Comparison of ENCODE assay signal across 29 mouse cellular contexts in the genomic region with DNA sequence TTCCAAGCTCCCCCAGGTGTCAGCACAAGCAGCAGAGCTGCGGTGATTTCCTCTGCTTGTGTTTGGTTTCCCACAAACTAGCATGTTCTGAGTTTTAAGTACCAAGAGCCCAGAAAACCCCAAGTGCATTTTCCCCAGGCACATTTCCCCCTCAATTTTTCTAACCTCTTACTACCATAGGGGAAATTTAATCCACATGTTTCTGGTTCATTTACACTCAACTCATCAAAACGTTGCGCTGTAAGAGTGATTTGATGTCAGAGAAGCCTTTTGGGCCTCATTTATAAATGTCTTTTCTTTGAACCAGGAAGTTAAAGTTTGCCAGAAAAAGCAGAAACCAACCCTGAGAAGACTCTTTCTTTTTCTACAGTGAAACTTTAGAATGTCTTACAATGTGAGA.
A peak's percentile ranks its signal among the peaks of the same experiment; 100 is the strongest.
DNase-seq lines count a peak whose midpoint lies in the region; ATAC-seq lines count a peak whose summit lies in the region.
"Had no signal": no experiment of that assay in that cellular context is flagged by ENCODE, and none has a peak within 500 bp of the region (broad histone marks: within the 10 kb centered on the region; RNA-seq: fewer than 3 reads in every experiment).

No protein-coding gene starts in this region.

- H3K9me3 ChIP-seq in embryonic facial prominence, embryonic 11.5 days (replicated peaks; ENCODE audit: control insufficient read depth, low read length), result no peaks in the 10 kb centered on the region
- H3K9me3 ChIP-seq in embryonic facial prominence, embryonic 10.5 days, result no peaks in the 10 kb centered on the region
- H3K9me3 ChIP-seq in embryonic facial prominence, embryonic 13.5 days, result no peaks in the 10 kb centered on the region
- H3K9me3 ChIP-seq: embryonic facial prominence, embryonic 12.5 days; heart, embryonic 10.5 days; heart, embryonic 13.5 days had no signal

- H3K4me3 ChIP-seq in embryonic facial prominence, embryonic 11.5 days (ENCODE audit: low read depth, low read length), result no peak overlapping the region
- H3K4me3 ChIP-seq in embryonic facial prominence, embryonic 10.5 days, result no peak overlapping the region
- H3K4me3 ChIP-seq in embryonic facial prominence, embryonic 13.5 days, result no peak overlapping the region
- H3K4me3 ChIP-seq: embryonic facial prominence, embryonic 12.5 days; heart, adult 2 months; heart, embryonic 10.5 days; heart, embryonic 13.5 days had no signal

- H3K4me1 ChIP-seq in embryonic facial prominence, embryonic 11.5 days (ENCODE audit: control insufficient read depth, insufficient read depth, low read length), result no peaks in the 10 kb centered on the region
- no peaks in the 10 kb centered on the region for H3K4me1 ChIP-seq in embryonic facial prominence, embryonic 10.5 days
- H3K4me1 ChIP-seq in embryonic facial prominence, embryonic 13.5 days, result 0 out of 2 replicates have a peak, but pooled peaks cover 5% of the 10 kb centered on the region
- H3K4me1 ChIP-seq: embryonic facial prominence, embryonic 12.5 days; heart, embryonic 10.5 days; heart, embryonic 13.5 days had no signal

- H3K36me3 ChIP-seq in embryonic facial prominence, embryonic 11.5 days (replicated peaks; ENCODE audit: control insufficient read depth, insufficient read depth, low read depth, low read length), result no peaks in the 10 kb centered on the region
- no peaks in the 10 kb centered on the region for H3K36me3 ChIP-seq in embryonic facial prominence, embryonic 10.5 days (replicated peaks)
- H3K36me3 ChIP-seq in embryonic facial prominence, embryonic 13.5 days, result no peaks in the 10 kb centered on the region
- H3K36me3 ChIP-seq: embryonic facial prominence, embryonic 12.5 days; G1E; heart, embryonic 10.5 days; heart, embryonic 13.5 days had no signal

- no peak overlapping the region for H3K27ac ChIP-seq in embryonic facial prominence, embryonic 11.5 days (replicated peaks; ENCODE audit: low read depth, low read length)
- no peak overlapping the region for H3K27ac ChIP-seq in embryonic facial prominence, embryonic 10.5 days (replicated peaks)
- H3K27ac ChIP-seq in embryonic facial prominence, embryonic 13.5 days, result 0 out of 2 replicates have a peak overlapping the region, but pooled peaks have one; percentile 39
- H3K27ac ChIP-seq: embryonic facial prominence, embryonic 12.5 days; heart, adult 2 months; heart, embryonic 10.5 days; heart, embryonic 13.5 days; hindbrain, embryonic 14.5 days; hindbrain, postnatal 0 days had no signal

- H3K9ac ChIP-seq in embryonic facial prominence, embryonic 11.5 days (replicated peaks; ENCODE audit: low read length), result no peak overlapping the region
- no peak overlapping the region for H3K9ac ChIP-seq in embryonic facial prominence, embryonic 13.5 days
- H3K9ac ChIP-seq: embryonic facial prominence, embryonic 12.5 days; forebrain, postnatal 0 days; heart, embryonic 13.5 days; hindbrain, embryonic 14.5 days had no signal

- peak; percentile 24 for DNase-seq in embryonic facial prominence, embryonic 11.5 days (ENCODE audit: low spot score)
- no peak for DNase-seq in embryonic facial prominence, embryonic 10.5 days (ENCODE audit: low spot score)
- peak; percentile 23 for DNase-seq in fibroblast of lung, adult 2 months (ENCODE audit: low read depth)
- no peak for DNase-seq in cerebellum, postnatal 4 days (ENCODE audit: low spot score in 2 of 2)
- no peak for DNase-seq in left cerebral cortex, postnatal 4 days
- DNase-seq: adrenal gland, postnatal 10 days; B cell, adult 2 months; cerebellum, adult 11 months; cerebellum, adult 8-10 months; cerebellum, postnatal 10 days; cerebellum, postnatal 36 days; forebrain, postnatal 0 days; gastrocnemius, postnatal 25 days; heart, adult 2 months; heart, postnatal 14 days; heart, postnatal 4 days; kidney, adult 18-20 months had no signal

- no peaks in the 10 kb centered on the region for H3K27me3 ChIP-seq in embryonic facial prominence, embryonic 11.5 days (ENCODE audit: control insufficient read depth, insufficient read depth, low read length)
- no peaks in the 10 kb centered on the region for H3K27me3 ChIP-seq in embryonic facial prominence, embryonic 10.5 days (replicated peaks; ENCODE audit: low read depth, poor library complexity, severe bottlenecking)
- no peaks in the 10 kb centered on the region for H3K27me3 ChIP-seq in embryonic facial prominence, embryonic 13.5 days
- H3K27me3 ChIP-seq: CH12.LX; embryonic facial prominence, embryonic 12.5 days; heart, embryonic 13.5 days; Patski had no signal

- intact Hi-C loops in left cerebral cortex, postnatal 4 days (cut with DNase I), result no loop called here

- ATAC-seq in embryonic facial prominence, embryonic 11.5 days (replicated peaks; ENCODE audit: insufficient number of reproducible peaks, low FRiP score, low TSS enrichment, low read depth), result no peak
- ATAC-seq in embryonic facial prominence, embryonic 13.5 days (ENCODE audit: insufficient number of reproducible peaks, insufficient read depth, low FRiP score, low TSS enrichment, low read depth), result no peak
- ATAC-seq: forebrain, embryonic 14.5 days; forebrain, postnatal 0 days; hindbrain, postnatal 0 days; inflammation-experienced regulatory T-cells, adult 6 months; intestine, embryonic 16.5 days; Patski had no signal

- H3K4me2 ChIP-seq in embryonic facial prominence, embryonic 11.5 days (ENCODE audit: low read depth, low read length), result no peak overlapping the region
- no peak overlapping the region for H3K4me2 ChIP-seq in embryonic facial prominence, embryonic 13.5 days
- H3K4me2 ChIP-seq: embryonic facial prominence, embryonic 12.5 days; heart, embryonic 13.5 days; hindbrain, embryonic 14.5 days had no signal

- WGBS in embryonic facial prominence, embryonic 11.5 days, result 45% methylated on average over 3 of the region's 3 CpGs
- WGBS in embryonic facial prominence, embryonic 10.5 days, result 61% methylated on average over 3 of the region's 3 CpGs
- WGBS in embryonic facial prominence, embryonic 13.5 days, result 30% methylated on average over 3 of the region's 3 CpGs

Comparison
In these comparisons a context has a peak if more than half of its experiments do, and no peak if none do; other contexts are left out.
1. DNase-seq: peak in embryonic facial prominence, embryonic 11.5 days (single experiment) and fibroblast of lung, adult 2 months (single experiment); none in embryonic facial prominence, embryonic 10.5 days (single experiment), cerebellum, postnatal 4 days (0 of 2) and left cerebral cortex, postnatal 4 days (single experiment).